Mouse (Mus musculus) kidney, adult 11 months (tissue): ENCODE measurements around the gene Prdm2.
A peak's percentile ranks its signal among the peaks of the same experiment; 100 is the strongest.

Experiments
- DNase-seq: peaks from one replicate; pipeline ENCODE4 v3.0.0; 2022

Gene Prdm2

GRCm38 (mm10) chr4:143209997-143210396 lies 2.8 kb downstream of the Prdm2 start:
- DNase-seq: no peak

- no peak for DNase-seq
These were observed 10.1 kb downstream of the Prdm2 start for GRCm38 (mm10) chr4:143202653-143203052.

- DNase-seq: no peak
These were observed 14.4 kb downstream of the Prdm2 start for GRCm38 (mm10) chr4:143198371-143198770.

GRCm38 (mm10) chr4:143197845-143198356 lies 14.9 kb downstream of the Prdm2 start:
- DNase-seq: no peak

- no peak for DNase-seq
These were observed 18.5 kb downstream of the Prdm2 start for GRCm38 (mm10) chr4:143194328-143194727.

GRCm38 (mm10) chr4:143193164-143193563 lies 19.6 kb downstream of the Prdm2 start:
- DNase-seq: no peak

- DNase-seq: no peak
These were observed 21.0 kb downstream of the Prdm2 start for GRCm38 (mm10) chr4:143191783-143192182.

- no peak for DNase-seq
These were observed 22.1 kb downstream of the Prdm2 start for GRCm38 (mm10) chr4:143190657-143191056.

- DNase-seq: no peak
These were observed 24.1 kb downstream of the Prdm2 start for GRCm38 (mm10) chr4:143188571-143189191.

- no peak for DNase-seq
These were observed 26.7 kb downstream of the Prdm2 start for GRCm38 (mm10) chr4:143186066-143186465.

GRCm38 (mm10) chr4:143185496-143185895 lies 27.3 kb downstream of the Prdm2 start:
- peak; percentile 25 for DNase-seq

GRCm38 (mm10) chr4:143183141-143183540 lies 29.7 kb downstream of the Prdm2 start:
- DNase-seq: no peak

- no peak for DNase-seq
These were observed 32.1 kb downstream of the Prdm2 start for GRCm38 (mm10) chr4:143180731-143181130.

GRCm38 (mm10) chr4:143171600-143172290 lies 41.0 kb downstream of the Prdm2 start:
- DNase-seq: no peak

- no peak for DNase-seq
These were observed 42.5 kb downstream of the Prdm2 start for GRCm38 (mm10) chr4:143170290-143170689.

GRCm38 (mm10) chr4:143168093-143168492 lies 44.7 kb downstream of the Prdm2 start:
- DNase-seq: peak; percentile 75

- peak; percentile 99 for DNase-seq
These were observed 50.9 kb downstream of the Prdm2 start for GRCm38 (mm10) chr4:143161619-143162479.

GRCm38 (mm10) chr4:143160826-143161225 lies 52.0 kb downstream of the Prdm2 start:
- no peak for DNase-seq

GRCm38 (mm10) chr4:143159336-143159735 lies 53.5 kb downstream of the Prdm2 start:
- DNase-seq: no peak

GRCm38 (mm10) chr4:143155871-143156270 lies 56.9 kb downstream of the Prdm2 start:
- DNase-seq: no peak

GRCm38 (mm10) chr4:143155036-143155435 lies 57.8 kb downstream of the Prdm2 start:
- DNase-seq: no peak

GRCm38 (mm10) chr4:143154571-143154970 lies 58.2 kb downstream of the Prdm2 start:
- no peak for DNase-seq

- DNase-seq: no peak
These were observed 60.2 kb downstream of the Prdm2 start for GRCm38 (mm10) chr4:143152634-143153033.
